Mouse (Mus musculus) cerebellum, adult 2 months (tissue): ENCODE measurements at regions not wholly inside any gene's neighbourhood (a gene's known extent, or its start where the extent isn't known, plus 50 kb on each side); places are given as distances from the start of the nearest gene placed in this dataset.
A peak's percentile ranks its signal among the peaks of the same experiment; 100 is the strongest.
"Not testable (repeated sequence)": the region's sequence is repeated elsewhere in the genome, so short reads cannot be mapped to it uniquely, and the experiment has no call there.

Experiments
- DNase-seq, 2 experiments: peaks; one replicate each; pipeline ENCODE4 v3.0.0; 2021
- H3K27ac ChIP-seq: fragments of 200-500 bp; 2 replicates; pipeline ENCODE4 v1.5.1; 2012; ENCODE audit warnings: low read length, control low read depth, inconsistent platforms; ENCODE audit not compliant: insufficient read depth
- H3K27me3 ChIP-seq: fragments of 200-500 bp; 2 replicates; pipeline ENCODE4 v1.6.1; 2012; ENCODE audit warnings: inconsistent platforms, mild to moderate bottlenecking, low read length, moderate library complexity; ENCODE audit not compliant: control insufficient read depth, insufficient read depth
- H3K4me1 ChIP-seq: fragments of 200-500 bp; 2 replicates; pipeline ENCODE4 v1.6.1; 2011; ENCODE audit warnings: low read length; ENCODE audit not compliant: control insufficient read depth, insufficient read depth
- H3K4me3 ChIP-seq: fragments of 200-500 bp; replicated peaks from 2 replicates; pipeline ENCODE3; 2011; ENCODE audit warnings: mild to moderate bottlenecking, low read depth, low read length, control low read depth; ENCODE audit not compliant: insufficient read depth
- CTCF ChIP-seq: fragments of 200-500 bp; IDR thresholded peaks from 2 replicates; pipeline ENCODE4 v1.5.1; 2011; ENCODE audit warnings: low read depth, mild to moderate bottlenecking, control low read depth, low read length, moderate library complexity, borderline replicate concordance; ENCODE audit not compliant: insufficient read depth
- POLR2A ChIP-seq: fragments of 200-500 bp; IDR thresholded peaks from 2 replicates; pipeline ENCODE4 v1.6.1; 2011; ENCODE audit warnings: low read length, control low read depth, borderline replicate concordance; ENCODE audit not compliant: insufficient read depth
- WGBS: fragments of 180-500 bp; shearing (Covaris S2); methylation state at CpG from one replicate; pipeline ENCODE4 v1.1.7; 2018; 5-methylcytosine and 5-hydroxymethylcytosine counted together

- TF ChIP-seq POLR2A = no peak
- no peak for TF ChIP-seq CTCF
- Histone ChIP-seq H3K4me1 (no peaks in the 10 kb centered on the region), H3K27ac (no peak overlapping the region), H3K4me3 (no peak overlapping the region), H3K27me3 (no peaks in the 10 kb centered on the region)
- WGBS = 43% methylated on average over 7 of the region's 7 CpGs
- DNase-seq = peak in 1 of 2 experiments; percentile 5
Observed at GRCm38 (mm10) chr8:96488741-96489453, 600.5 kb upstream of the Got2 start.

GRCm38 (mm10) chr8:96455915-96456314, 567.6 kb upstream of the Got2 start:
- H3K27me3 ChIP-seq = no peaks in the 10 kb centered on the region
- WGBS = 21% methylated on average over 6 of the region's 6 CpGs
- no peak overlapping the region for H3K4me3 ChIP-seq
- DNase-seq = no peak
- no peak overlapping the region for H3K27ac ChIP-seq
- TF ChIP-seq CTCF = no peak
- no peak for TF ChIP-seq POLR2A
- H3K4me1 ChIP-seq = no peaks in the 10 kb centered on the region

GRCm38 (mm10) chr8:96455336-96455735, 567.0 kb upstream of the Got2 start:
- 23% methylated on average over 9 of the region's 9 CpGs for WGBS
- Histone ChIP-seq H3K27ac (no peak overlapping the region), H3K4me3 (no peak overlapping the region), H3K4me1 (no peaks in the 10 kb centered on the region), H3K27me3 (no peaks in the 10 kb centered on the region)
- TF ChIP-seq CTCF (no peak), POLR2A (no peak)
- DNase-seq = no peak

- Histone ChIP-seq H3K4me3 (no peak overlapping the region), H3K4me1 (no peaks in the 10 kb centered on the region), H3K27me3 (no peaks in the 10 kb centered on the region), H3K27ac (no peak overlapping the region)
- TF ChIP-seq POLR2A = no peak
- TF ChIP-seq CTCF = no peak
- 76% methylated on average over 1 of the region's 1 CpGs for WGBS
- DNase-seq = no peak
Observed at GRCm38 (mm10) chr8:96429708-96430107, 541.4 kb upstream of the Got2 start.

- DNase-seq = no peak
- no peak for TF ChIP-seq POLR2A
- TF ChIP-seq CTCF = no peak
- H3K27ac ChIP-seq = no peak overlapping the region
- no peak overlapping the region for H3K4me3 ChIP-seq
- no peaks in the 10 kb centered on the region for H3K4me1 ChIP-seq
- no peaks in the 10 kb centered on the region for H3K27me3 ChIP-seq
- WGBS = 53% methylated on average over 1 of the region's 1 CpGs
Observed at GRCm38 (mm10) chr8:96426900-96427299, 538.6 kb upstream of the Got2 start.

- no peak for TF ChIP-seq POLR2A
- no peak for TF ChIP-seq CTCF
- Histone ChIP-seq H3K27ac (no peak overlapping the region), H3K27me3 (no peaks in the 10 kb centered on the region), H3K4me3 (no peak overlapping the region), H3K4me1 (no peaks in the 10 kb centered on the region)
- whole genome bisulfite sequencing = 14% methylated on average over 1 of the region's 1 CpGs
- DNase-seq = no peak
Observed at GRCm38 (mm10) chr8:96409601-96410000, 521.3 kb upstream of the Got2 start.

- H3K27ac ChIP-seq = no peak overlapping the region
- WGBS = 88% methylated on average over 15 of the region's 15 CpGs
- H3K4me3 ChIP-seq = no peak overlapping the region
- H3K4me1 ChIP-seq = no peaks in the 10 kb centered on the region
- no peaks in the 10 kb centered on the region for H3K27me3 ChIP-seq
- no peak for DNase-seq
- TF ChIP-seq POLR2A = no peak
- no peak for TF ChIP-seq CTCF
Observed at GRCm38 (mm10) chr8:96404549-96405145, 516.3 kb upstream of the Got2 start.

- Histone ChIP-seq H3K4me1 (no peaks in the 10 kb centered on the region), H3K4me3 (no peak overlapping the region), H3K27me3 (no peaks in the 10 kb centered on the region), H3K27ac (no peak overlapping the region)
- no peak for DNase-seq
- WGBS = 36% methylated on average over 3 of the region's 3 CpGs
- TF ChIP-seq CTCF (no peak), POLR2A (no peak)
Observed at GRCm38 (mm10) chr8:96403669-96404068, 515.3 kb upstream of the Got2 start.

- H3K27ac ChIP-seq = not testable (repeated sequence)
Observed at GRCm38 (mm10) chr8:96399381-96399780, 511.0 kb upstream of the Got2 start.

More at GRCm38 (mm10) chr8:96399381-96399780, 511.0 kb upstream of the Got2 start:
- DNase-seq, H3K4me3 ChIP-seq, H3K27me3 ChIP-seq, H3K4me1 ChIP-seq: not testable (repeated sequence)
- 91% methylated on average over 4 of the region's 4 CpGs for WGBS
